8 mouse cellular contexts compared by ENCODE assay signal in the genomic region with DNA sequence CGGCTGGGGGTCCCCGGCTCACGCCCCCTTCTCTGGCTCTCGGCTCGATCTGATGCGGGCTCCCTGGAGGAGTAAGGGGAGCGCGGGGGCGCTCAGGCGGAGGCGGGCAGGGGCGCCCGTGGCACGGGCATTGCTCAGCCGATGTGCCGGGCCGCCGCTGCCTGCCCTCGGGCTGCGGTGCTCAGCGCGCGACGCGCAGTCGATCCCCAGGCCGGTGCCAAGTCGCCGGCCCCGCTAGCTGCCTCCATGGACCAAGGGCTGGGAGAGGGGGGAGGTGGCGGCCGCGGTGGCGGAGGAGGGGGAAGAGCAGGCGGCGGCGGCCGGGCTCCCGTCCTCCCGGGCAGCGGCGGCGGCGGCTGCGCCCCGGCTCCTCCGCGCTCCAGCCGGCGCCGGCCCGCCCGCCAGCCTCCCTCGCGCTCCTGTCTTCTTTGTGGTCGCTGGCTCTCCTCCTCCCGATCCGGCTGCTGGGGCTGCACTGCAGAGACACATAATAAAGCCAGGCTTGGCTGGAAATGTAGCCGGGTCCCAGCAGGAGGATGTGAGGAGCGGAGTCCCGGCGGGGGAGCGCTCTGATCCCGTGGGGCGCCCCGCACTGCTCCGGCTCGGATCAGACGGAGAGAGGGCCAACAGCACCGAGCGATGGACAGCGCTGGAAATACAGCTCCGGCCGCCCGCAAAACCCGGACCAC. TPM values are rescaled to one million over a fixed set of nuclear protein-coding genes. Genes with fewer than 3 reads are reported as not detected.
DNase-seq lines count a peak whose midpoint lies in the region; ATAC-seq lines count a peak whose summit lies in the region.

No protein-coding gene starts in this region.

- peak overlapping the region; percentile 72 for H3K27ac ChIP-seq in intestine, embryonic 16.5 days (ENCODE audit: low read length)

- peak; percentile 93 for DNase-seq in adrenal gland, postnatal 14 days
- DNase-seq in embryo, embryonic 9.5 days (ENCODE audit: extremely low spot score): peak; percentile 89
- DNase-seq in gastrocnemius, postnatal 4 days (ENCODE audit: low spot score in 2 of 2): peak; percentile 75 to 84
- DNase-seq in left cerebral cortex, postnatal 25 days (ENCODE audit: low spot score in 2 of 2): peak; percentile 70 to 72
- peak; percentile 85 for DNase-seq in mesoderm, embryonic 11.5 days (ENCODE audit: low read depth, low spot score)
- peak; percentile 81 for DNase-seq in right cerebral cortex, postnatal 4 days
- no peak for DNase-seq in thymus, postnatal 10 days (ENCODE audit: low spot score in 2 of 2)

- peaks cover 36% of the 10 kb centered on the region for H3K27me3 ChIP-seq in intestine, embryonic 16.5 days (replicated peaks; ENCODE audit: control insufficient read depth, insufficient read depth, low read length)

- peaks cover 24% of the 10 kb centered on the region for H3K4me1 ChIP-seq in intestine, embryonic 16.5 days (ENCODE audit: control insufficient read depth, insufficient read depth, low read length)

- no peaks in the 10 kb centered on the region for H3K36me3 ChIP-seq in intestine, embryonic 16.5 days (ENCODE audit: control insufficient read depth, insufficient read depth, low read length)

- H3K9ac ChIP-seq in intestine, embryonic 16.5 days (ENCODE audit: low read depth, low read length): peak overlapping the region; percentile 91

- WGBS in intestine, embryonic 16.5 days: under 1% methylated on average over 63 of the region's 76 CpGs

- H3K4me2 ChIP-seq in intestine, embryonic 16.5 days (ENCODE audit: low read depth, low read length): peak overlapping the region; percentile 96

- H3K4me3 ChIP-seq in intestine, embryonic 16.5 days (ENCODE audit: low read length): peak overlapping the region; percentile 80

- H3K9me3 ChIP-seq in intestine, embryonic 16.5 days (ENCODE audit: control insufficient read depth, low read length): no peaks in the 10 kb centered on the region

- intact Hi-C loops in left cerebral cortex, postnatal 25 days (cut with DNase I): loop anchor here (2.0 to 5.0 kb wide), 3 partner anchors 123 to 293 kb away; no protein-coding TSS in a partner anchor

- ATAC-seq in intestine, embryonic 16.5 days: peak; percentile 59

RNA-seq across cellular contexts. Expression of a gene that starts 0.8 kb away (rescaled TPM):
- total RNA-seq in adrenal gland, postnatal 14 days (2021): 18.7 and 22.0 TPM in 2 replicates
- 10 to 100 TPM; 31.4 to 36.4 TPM for total RNA-seq in gastrocnemius, postnatal 4 days (2021)
- polyA plus RNA-seq in intestine, embryonic 16.5 days (2015; fragmentation: Nextera tagmentation; extraction: Ambion mirVana): 2.4 and 2.5 TPM in 2 replicates
- 10 to 100 TPM; 25.3 TPM for total RNA-seq in left cerebral cortex, postnatal 25 days (2021)

Comparison
In these comparisons a context has a peak if more than half of its experiments do, and no peak if none do; other contexts are left out.
1. DNase-seq: peak in adrenal gland, postnatal 14 days (single experiment), embryo, embryonic 9.5 days (single experiment), gastrocnemius, postnatal 4 days (2 of 2), left cerebral cortex, postnatal 25 days (2 of 2), mesoderm, embryonic 11.5 days (single experiment) and right cerebral cortex, postnatal 4 days (single experiment); none in thymus, postnatal 10 days (0 of 2).